ENCODE assay signal across 8 mouse cellular contexts in the genomic region with DNA sequence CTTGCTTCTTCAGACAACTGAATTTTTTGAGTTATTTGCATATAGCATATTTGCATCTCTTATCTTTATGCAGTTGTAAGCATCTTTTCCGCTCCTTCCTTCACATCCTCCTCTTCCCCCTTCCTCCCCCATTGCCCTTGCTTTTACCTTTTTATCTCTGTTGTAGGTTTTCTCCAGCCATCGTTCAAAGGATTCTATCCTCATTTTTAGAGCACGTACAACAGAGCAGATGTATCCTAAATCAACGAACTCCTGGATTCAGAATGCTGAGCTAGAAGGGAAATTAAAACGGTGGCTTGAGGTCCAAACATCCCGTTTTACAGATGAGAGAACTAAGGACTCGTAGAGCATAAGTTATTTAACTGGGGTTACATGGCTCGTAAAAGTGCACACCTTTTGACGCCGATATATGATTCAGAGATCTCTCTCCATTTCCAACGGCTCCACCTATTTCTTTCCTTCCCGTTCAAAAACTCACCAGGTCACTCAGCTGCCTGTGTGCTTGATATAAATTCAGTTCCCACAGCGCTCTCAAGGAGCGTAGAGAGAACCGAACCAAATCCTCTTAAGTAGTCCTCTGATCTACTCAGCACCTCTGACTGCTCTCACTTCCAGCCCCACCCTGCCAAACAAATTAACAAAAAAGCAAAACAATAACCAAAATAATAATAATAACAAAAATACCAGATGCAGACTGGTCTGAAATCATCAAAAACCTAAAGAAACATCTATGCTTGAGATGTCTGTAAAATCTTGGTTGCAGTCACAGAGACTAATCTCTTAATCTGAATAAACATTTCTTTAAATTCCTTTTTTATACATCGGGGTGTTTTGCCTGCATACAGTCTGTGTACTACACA. TPM values are rescaled to one million over a fixed set of nuclear protein-coding genes. Genes with fewer than 3 reads are reported as not detected.
DNase-seq lines count a peak whose midpoint lies in the region; ATAC-seq lines count a peak whose summit lies in the region.

No protein-coding gene starts in this region.

- H3K9me3 ChIP-seq in kidney, embryonic 16.5 days (ENCODE audit: low read length) = no peaks in the 10 kb centered on the region
- H3K9me3 ChIP-seq in hindbrain, embryonic 14.5 days (ENCODE audit: control insufficient read depth, low read length) = no peaks in the 10 kb centered on the region
- H3K9me3 ChIP-seq in midbrain, embryonic 14.5 days (ENCODE audit: control insufficient read depth, low read length) = no peaks in the 10 kb centered on the region

- H3K4me2 ChIP-seq in kidney, embryonic 16.5 days (replicated peaks; ENCODE audit: low read depth, low read length) = peak overlapping the region; percentile 75
- peak overlapping the region; percentile 68 for H3K4me2 ChIP-seq in hindbrain, embryonic 14.5 days (replicated peaks)
- peak overlapping the region; percentile 60 for H3K4me2 ChIP-seq in midbrain, embryonic 14.5 days (ENCODE audit: low read length)

- H3K4me3 ChIP-seq in kidney, embryonic 16.5 days (ENCODE audit: low read length) = peak overlapping the region; percentile 81
- H3K4me3 ChIP-seq in hindbrain, embryonic 14.5 days (replicated peaks; ENCODE audit: low read length) = peak overlapping the region; percentile 97
- peak overlapping the region; percentile 95 for H3K4me3 ChIP-seq in midbrain, embryonic 14.5 days (replicated peaks; ENCODE audit: low read depth, low read length)

- peak overlapping the region; percentile 67 for H3K9ac ChIP-seq in kidney, embryonic 16.5 days (replicated peaks; ENCODE audit: low read length)
- H3K9ac ChIP-seq in hindbrain, embryonic 14.5 days = peak overlapping the region; percentile 100
- peak overlapping the region; percentile 100 for H3K9ac ChIP-seq in midbrain, embryonic 14.5 days (replicated peaks; ENCODE audit: low read length)

- H3K27ac ChIP-seq in kidney, embryonic 16.5 days (ENCODE audit: low read length) = 0 out of 2 replicates have a peak overlapping the region, but pooled peaks have one; percentile 8
- H3K27ac ChIP-seq in hindbrain, embryonic 14.5 days = peak overlapping the region; percentile 97
- peak overlapping the region; percentile 96 for H3K27ac ChIP-seq in midbrain, embryonic 14.5 days (replicated peaks; ENCODE audit: low read depth, low read length)

- peaks cover 13% of the 10 kb centered on the region for H3K4me1 ChIP-seq in kidney, embryonic 16.5 days (ENCODE audit: insufficient read depth, low read length)
- H3K4me1 ChIP-seq in hindbrain, embryonic 14.5 days (replicated peaks; ENCODE audit: control insufficient read depth, insufficient read depth, low read length) = peaks cover 14% of the 10 kb centered on the region
- peaks cover 10% of the 10 kb centered on the region for H3K4me1 ChIP-seq in midbrain, embryonic 14.5 days (ENCODE audit: control insufficient read depth, insufficient read depth, low read length)

- no peaks in the 10 kb centered on the region for H3K36me3 ChIP-seq in kidney, embryonic 16.5 days (ENCODE audit: insufficient read depth, low read length)
- H3K36me3 ChIP-seq in hindbrain, embryonic 14.5 days (replicated peaks; ENCODE audit: control insufficient read depth, insufficient read depth) = no peaks in the 10 kb centered on the region; the same call in 1 of the 2 replicates
- no peaks in the 10 kb centered on the region for H3K36me3 ChIP-seq in midbrain, embryonic 14.5 days (ENCODE audit: control insufficient read depth, insufficient read depth, low read length)

- 16% methylated on average over 16 of the region's 16 CpGs for WGBS in kidney, embryonic 16.5 days
- WGBS in hindbrain, embryonic 14.5 days = 18% methylated on average over 16 of the region's 16 CpGs
- WGBS in midbrain, embryonic 14.5 days = 7% methylated on average over 16 of the region's 16 CpGs

- no peak for DNase-seq in kidney, adult 18-20 months
- peak; percentile 94 for DNase-seq in adipocyte (ENCODE audit: low spot score)
- DNase-seq in hindbrain, embryonic 14.5 days (ENCODE audit: low spot score) = peak; percentile 40
- peak; percentile 69 for DNase-seq in midbrain, embryonic 14.5 days
- DNase-seq in frontal cortex, adult 2 months (ENCODE audit: extremely low spot score in 1 of 2, low spot score in 1 of 2) = no peak
- no peak for DNase-seq in ovary, postnatal 36 days (ENCODE audit: low spot score)
- no peak for DNase-seq in kidney, postnatal 14 days

- no peaks in the 10 kb centered on the region for H3K27me3 ChIP-seq in kidney, embryonic 16.5 days (ENCODE audit: insufficient read depth, low read length)
- H3K27me3 ChIP-seq in hindbrain, embryonic 14.5 days (ENCODE audit: control insufficient read depth, insufficient read depth, low read length) = no peaks in the 10 kb centered on the region
- no peaks in the 10 kb centered on the region for H3K27me3 ChIP-seq in midbrain, embryonic 14.5 days (ENCODE audit: control insufficient read depth, insufficient read depth, low read length)

- ATAC-seq in kidney, embryonic 16.5 days (ENCODE audit: low FRiP score, low TSS enrichment) = no peak
- ATAC-seq in hindbrain, embryonic 14.5 days (ENCODE audit: low FRiP score) = no peak
- ATAC-seq in midbrain, embryonic 14.5 days (ENCODE audit: low FRiP score, low TSS enrichment) = no peak

RNA-seq across cellular contexts. Expression of gene Cpsf6, which starts 2.2 kb away (rescaled TPM):
- 151 and 171 TPM in 2 replicates for polyA plus RNA-seq in kidney, embryonic 16.5 days (2015; fragmentation: Nextera tagmentation; extraction: Ambion mirVana)
- polyA plus RNA-seq in hindbrain, embryonic 14.5 days (2014; fragmentation: Nextera tagmentation; extraction: Ambion mirVana) = 152 and 168 TPM in 2 replicates
- 207 and 213 TPM in 2 replicates for polyA plus RNA-seq in midbrain, embryonic 14.5 days (2014; fragmentation: Nextera tagmentation; extraction: Ambion mirVana)
- polyA plus RNA-seq in frontal cortex, adult 2 months (2012; rRNA removed) = 64.5 and 68.6 TPM in 2 replicates

Comparison
In these comparisons a context has a peak if more than half of its experiments do, and no peak if none do; other contexts are left out.
1. H3K27ac ChIP-seq: peak in every context shown above with its lines; median percentile 97 in hindbrain, embryonic 14.5 days; 96 in midbrain, embryonic 14.5 days; 8 in kidney, embryonic 16.5 days.
2. DNase-seq: peak in adipocyte (single experiment), hindbrain, embryonic 14.5 days (single experiment) and midbrain, embryonic 14.5 days (single experiment); none in kidney, adult 18-20 months (single experiment), frontal cortex, adult 2 months (0 of 2), ovary, postnatal 36 days (single experiment) and kidney, postnatal 14 days (single experiment).
3. Peak in every context shown above with its lines, with median percentiles within 50 percentile points of each other: H3K4me2 ChIP-seq, H3K4me3 ChIP-seq and H3K9ac ChIP-seq.